Mouse (Mus musculus) forebrain, embryonic 11.5 days (tissue): ENCODE results near the gene Cacna1i. TPM values are rescaled to one million over a fixed set of nuclear protein-coding genes. Genes with fewer than 3 reads are reported as not detected.

Source experiments
- ATAC-seq: fragments of 200-750 bp; cut with Nextera tagmentation; replicated peaks from 2 replicates; pipeline ENCODE4 v1.8.0; 2017; ENCODE audit warnings: moderate TSS enrichment; ENCODE audit not compliant: low FRiP score
- DNase-seq: peaks from one replicate; pipeline ENCODE4 v3.0.0-alpha.2; 2017; ENCODE audit warnings: low spot score
- H3K27ac ChIP-seq: fragments of 300-500 bp; sonication (generic); 2 replicates; pipeline ENCODE4 v1.5.1; 2014; ENCODE audit warnings: low read depth, low read length
- H3K27me3 ChIP-seq: fragments of 300-500 bp; sonication (generic); 2 replicates; pipeline ENCODE4 v1.6.1; 2014; ENCODE audit warnings: mild to moderate bottlenecking, low read length, mixed read lengths; ENCODE audit not compliant: control insufficient read depth, insufficient read depth
- H3K36me3 ChIP-seq: fragments of 300-500 bp; sonication (generic); 2 replicates; pipeline ENCODE4 v1.6.1; 2014; ENCODE audit warnings: mild to moderate bottlenecking, low read length, moderate library complexity, mixed read lengths; ENCODE audit not compliant: control insufficient read depth, insufficient read depth
- H3K4me1 ChIP-seq: fragments of 300-500 bp; sonication (generic); replicated peaks from 2 replicates; pipeline ENCODE4 v1.6.1; 2014; ENCODE audit warnings: low read length, mixed read lengths; ENCODE audit not compliant: control insufficient read depth, insufficient read depth
- H3K4me2 ChIP-seq: fragments of 300-500 bp; sonication (generic); 2 replicates; pipeline ENCODE4 v1.6.1; 2014; ENCODE audit warnings: low read depth, mild to moderate bottlenecking, low read length, moderate library complexity, mixed read lengths; ENCODE audit not compliant: severe bottlenecking
- H3K4me3 ChIP-seq: fragments of 300-500 bp; sonication (generic); 2 replicates; pipeline ENCODE4 v1.5.1; 2014; ENCODE audit warnings: low read depth, low read length
- H3K9ac ChIP-seq: fragments of 300-500 bp; sonication (generic); 2 replicates; pipeline ENCODE4 v1.6.1; 2014; ENCODE audit warnings: low read length
- H3K9me3 ChIP-seq: fragments of 300-500 bp; sonication (generic); 2 replicates; pipeline ENCODE4 v1.6.1; 2016; ENCODE audit warnings: low read length, mixed read lengths; ENCODE audit not compliant: control insufficient read depth
- WGBS: fragments of 180-500 bp; shearing (Covaris S2); extraction: QIAGEN DNeasy Blood & Tissue Kit; methylation state at CpG from one replicate; pipeline ENCODE4 v1.1.7; 2014; 5-methylcytosine and 5-hydroxymethylcytosine counted together
- polyA plus RNA-seq: library from polyadenylated mRNA; unstranded; fragments of >200 nt; fragmentation: Nextera tagmentation; extraction: Ambion mirVana; gene quantifications from 2 replicates; pipeline ENCODE4 v1.2.1, GENCODE M21; 2014

Gene Cacna1i
- polyA plus RNA-seq, 1 experiment from 2014 or later: 0.12 TPM

DNA sequence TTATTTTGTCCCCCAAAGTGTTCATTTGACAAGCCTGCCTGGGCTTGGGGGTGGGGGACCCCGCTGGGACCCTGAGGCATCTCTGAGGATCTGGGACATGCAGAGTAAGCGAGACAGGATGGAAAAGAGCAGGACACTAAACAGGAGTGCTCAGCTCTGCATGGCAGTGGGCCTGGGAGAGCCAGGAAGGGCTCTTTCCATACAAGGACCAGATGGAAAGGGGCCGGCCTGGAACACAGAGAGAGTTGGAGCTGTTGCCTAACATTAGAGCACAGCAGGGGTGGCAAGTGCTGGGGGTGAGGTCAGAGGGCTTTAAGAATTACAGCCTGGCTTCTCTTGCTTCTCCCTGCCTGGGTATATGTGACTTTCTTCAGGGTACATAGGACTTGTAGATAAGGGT, 43.2 kb downstream of the Cacna1i start:
- Histone ChIP-seq H3K27me3 (no peaks in the 10 kb centered on the region), H3K4me1 (no peaks in the 10 kb centered on the region), H3K36me3 (no peaks in the 10 kb centered on the region), H3K27ac (no peak overlapping the region), H3K9me3 (no peaks in the 10 kb centered on the region), H3K4me2 (no peak overlapping the region), H3K4me3 (no peak overlapping the region), H3K9ac (no peak overlapping the region)
- 69% methylated on average over 3 of the region's 3 CpGs for WGBS
- ATAC-seq: no peak
- no peak for DNase-seq

DNA sequence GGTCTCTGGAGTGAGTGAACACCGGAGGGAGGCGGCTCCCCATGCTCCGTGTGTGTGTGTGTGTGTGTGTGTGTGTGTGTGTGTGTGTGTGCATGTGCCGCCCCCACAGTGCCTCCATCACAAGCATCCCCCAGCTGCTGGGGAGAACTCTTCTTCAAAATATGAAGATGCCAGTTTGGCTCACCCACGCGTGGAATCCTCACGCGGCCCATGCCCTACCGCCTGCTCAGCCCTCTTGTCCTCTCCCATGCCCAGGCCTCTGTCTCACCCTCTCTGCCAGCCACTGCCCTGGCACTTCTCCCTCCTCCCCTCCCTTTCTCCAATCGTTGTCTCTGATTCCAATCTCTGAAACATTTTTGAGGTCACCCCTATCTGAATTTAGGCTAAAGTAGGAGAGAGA, 47.7 kb downstream of the Cacna1i start:
- 88% methylated on average over 10 of the region's 10 CpGs for WGBS
- ATAC-seq: no peak

GRCm38 (mm10) chr15:80335196-80335595, 48.2 kb downstream of the Cacna1i start:
- H3K27me3 ChIP-seq: no peaks in the 10 kb centered on the region
- H3K36me3 ChIP-seq: no peaks in the 10 kb centered on the region
- no peak overlapping the region for H3K27ac ChIP-seq
- no peak overlapping the region for H3K4me3 ChIP-seq
- no peak overlapping the region for H3K9ac ChIP-seq
- no peaks in the 10 kb centered on the region for H3K4me1 ChIP-seq
- DNase-seq: no peak
- no peak for ATAC-seq
- H3K9me3 ChIP-seq: no peaks in the 10 kb centered on the region
- WGBS: 68% methylated on average over 7 of the region's 7 CpGs
- no peak overlapping the region for H3K4me2 ChIP-seq

More for the DNA sequence above, 47.7 kb downstream of the Cacna1i start:
- H3K4me2 ChIP-seq: no peak overlapping the region
- DNase-seq: no peak
- H3K27me3 ChIP-seq: no peaks in the 10 kb centered on the region
- H3K36me3 ChIP-seq: no peaks in the 10 kb centered on the region
- no peaks in the 10 kb centered on the region for H3K4me1 ChIP-seq
- H3K4me3 ChIP-seq: no peak overlapping the region
- H3K9ac ChIP-seq: no peak overlapping the region
- H3K9me3 ChIP-seq: no peaks in the 10 kb centered on the region
- no peak overlapping the region for H3K27ac ChIP-seq

DNA sequence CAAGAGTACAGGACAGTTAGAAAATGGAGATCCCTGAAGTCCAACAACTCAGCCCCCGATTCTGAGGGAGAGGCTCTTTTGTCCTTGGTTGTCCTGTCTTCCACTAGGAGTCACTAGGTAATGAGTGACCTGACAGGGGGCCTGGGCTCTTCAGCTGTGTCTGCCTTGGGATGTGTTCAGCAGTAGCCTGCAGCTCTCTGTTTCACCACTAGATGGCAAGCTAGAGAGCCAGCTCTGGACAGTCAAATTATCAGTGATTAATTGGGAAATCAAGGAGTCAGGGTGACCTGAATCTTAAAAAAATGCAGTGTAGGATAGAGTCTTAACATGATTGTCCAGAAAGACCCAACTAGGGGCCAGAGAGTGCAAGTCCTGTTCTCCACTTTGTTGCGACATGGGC, 53.3 kb downstream of the Cacna1i start:
- WGBS: 72% methylated on average over 2 of the region's 2 CpGs
- Histone ChIP-seq H3K4me1 (no peaks in the 10 kb centered on the region), H3K4me2 (no peak overlapping the region), H3K9me3 (no peaks in the 10 kb centered on the region), H3K27ac (no peak overlapping the region), H3K36me3 (no peaks in the 10 kb centered on the region), H3K4me3 (no peak overlapping the region), H3K27me3 (no peaks in the 10 kb centered on the region), H3K9ac (no peak overlapping the region)
- DNase-seq (peak; percentile 72), ATAC-seq (no peak)

DNA sequence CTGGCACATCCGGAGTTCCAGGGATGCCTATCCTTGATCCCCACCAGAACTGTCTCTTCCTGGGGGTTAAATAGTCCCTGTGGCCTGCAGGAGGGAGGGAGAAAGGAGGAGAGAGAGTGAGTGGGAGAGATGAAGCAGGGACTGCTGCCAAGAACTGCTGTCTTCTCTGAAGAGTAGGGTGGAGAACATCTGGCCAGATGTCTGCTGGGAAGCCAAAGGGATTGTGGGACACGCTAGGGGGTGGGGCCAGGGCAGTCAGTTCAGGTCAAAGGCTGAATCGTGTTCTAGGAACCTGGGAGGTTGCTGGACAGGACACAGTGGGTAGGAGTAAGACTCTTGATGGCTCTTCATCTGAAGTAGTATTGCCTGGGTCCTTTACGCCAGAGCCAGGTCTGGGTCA, 55.4 kb downstream of the Cacna1i start:
- Histone ChIP-seq H3K4me2 (no peak overlapping the region), H3K4me1 (no peaks in the 10 kb centered on the region), H3K27ac (no peak overlapping the region), H3K27me3 (no peaks in the 10 kb centered on the region), H3K36me3 (no peaks in the 10 kb centered on the region), H3K4me3 (no peak overlapping the region), H3K9me3 (no peaks in the 10 kb centered on the region), H3K9ac (no peak overlapping the region)
- no peak for ATAC-seq
- no peak for DNase-seq
- 88% methylated on average over 4 of the region's 4 CpGs for WGBS

- Histone ChIP-seq H3K9me3 (no peaks in the 10 kb centered on the region), H3K4me1 (no peaks in the 10 kb centered on the region), H3K9ac (no peak overlapping the region), H3K27me3 (no peaks in the 10 kb centered on the region), H3K36me3 (no peaks in the 10 kb centered on the region), H3K27ac (no peak overlapping the region), H3K4me2 (no peak overlapping the region), H3K4me3 (no peak overlapping the region)
- WGBS: 42% methylated on average over 10 of the region's 10 CpGs
- DNase-seq (no peak), ATAC-seq (no peak)
Measured at GRCm38 (mm10) chr15:80343031-80343430, 56.0 kb downstream of the Cacna1i start.

DNA sequence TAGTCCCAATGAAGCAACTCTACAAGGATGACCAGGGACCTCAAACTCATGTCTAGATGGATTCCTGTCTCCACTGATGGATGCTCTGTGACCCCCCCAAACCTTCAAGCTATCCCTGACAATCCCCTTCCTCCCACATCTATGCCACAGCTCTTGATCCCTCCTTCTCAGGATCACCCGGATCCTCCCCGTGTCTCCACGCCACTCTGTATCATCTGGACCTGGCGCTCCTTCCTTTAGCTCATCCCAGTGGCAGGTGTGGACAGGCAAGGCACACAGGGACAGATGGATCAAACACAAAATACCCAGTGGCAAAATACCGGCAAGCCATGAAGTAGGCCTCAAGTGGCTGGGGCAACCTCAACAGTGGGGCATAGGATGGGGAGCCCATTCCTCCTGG, 56.7 kb downstream of the Cacna1i start:
- 90% methylated on average over 5 of the region's 5 CpGs for WGBS
- H3K9me3 ChIP-seq: no peaks in the 10 kb centered on the region
- DNase-seq: no peak
- no peaks in the 10 kb centered on the region for H3K4me1 ChIP-seq
- H3K27me3 ChIP-seq: no peaks in the 10 kb centered on the region
- H3K36me3 ChIP-seq: no peaks in the 10 kb centered on the region
- H3K27ac ChIP-seq: no peak overlapping the region
- H3K4me2 ChIP-seq: no peak overlapping the region
- no peak overlapping the region for H3K9ac ChIP-seq
- no peak overlapping the region for H3K4me3 ChIP-seq
- ATAC-seq: no peak

- no peaks in the 10 kb centered on the region for H3K27me3 ChIP-seq
- WGBS: 79% methylated on average over 7 of the region's 7 CpGs
- no peak overlapping the region for H3K4me3 ChIP-seq
- no peak overlapping the region for H3K9ac ChIP-seq
- no peak for DNase-seq
- no peaks in the 10 kb centered on the region for H3K4me1 ChIP-seq
- no peak overlapping the region for H3K4me2 ChIP-seq
- no peaks in the 10 kb centered on the region for H3K9me3 ChIP-seq
- H3K36me3 ChIP-seq: no peaks in the 10 kb centered on the region
- no peak for ATAC-seq
- H3K27ac ChIP-seq: no peak overlapping the region
Measured at GRCm38 (mm10) chr15:80346510-80346909, 59.5 kb downstream of the Cacna1i start.

DNA sequence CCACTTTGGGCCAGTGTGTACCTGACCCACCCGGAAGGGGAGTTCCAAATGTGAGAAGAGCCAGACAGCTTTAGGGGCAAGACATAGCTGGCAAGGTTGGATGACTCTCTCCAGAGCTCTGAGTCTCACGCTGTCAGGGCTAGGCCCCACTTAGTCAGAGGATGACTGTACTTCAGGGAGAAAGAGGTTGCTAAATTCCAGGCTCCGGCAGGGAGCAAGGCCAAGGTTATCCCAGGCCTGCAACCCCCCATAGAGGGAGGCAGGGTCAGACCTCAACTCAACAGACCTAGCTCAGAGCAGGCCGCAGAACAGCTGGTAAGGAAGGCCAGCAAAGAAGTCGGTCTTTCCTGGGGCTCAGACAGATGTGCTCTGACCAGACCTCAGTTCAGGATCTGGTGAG, 63.4 kb downstream of the Cacna1i start:
- ATAC-seq (no peak), DNase-seq (no peak)
- H3K36me3 ChIP-seq: no peaks in the 10 kb centered on the region
- H3K4me1 ChIP-seq: no peaks in the 10 kb centered on the region
- H3K9ac ChIP-seq: no peak overlapping the region
- WGBS: 84% methylated on average over 5 of the region's 5 CpGs
- no peak overlapping the region for H3K4me2 ChIP-seq
- no peak overlapping the region for H3K27ac ChIP-seq
- no peaks in the 10 kb centered on the region for H3K27me3 ChIP-seq
- H3K4me3 ChIP-seq: no peak overlapping the region
- H3K9me3 ChIP-seq: no peaks in the 10 kb centered on the region
